Mouse (Mus musculus): ENCODE data around the gene Gm38392. TPM values are rescaled to one million over a fixed set of nuclear protein-coding genes. Genes with fewer than 3 reads are reported as not detected.

Gene Gm38392
- polyA plus RNA-seq, 1 experiment from 2014 or later, result 0.31 TPM

- no peak for ATAC-seq (replicated peaks; ENCODE audit: insufficient number of reproducible peaks, low FRiP score, low TSS enrichment)
- no peak overlapping the region for H3K27ac ChIP-seq (ENCODE audit: low read depth, low read length)
- WGBS (ENCODE audit: insufficient replicate concordance), result under 1% methylated on average over 8 of the region's 8 CpGs
- no peaks in the 10 kb centered on the region for H3K36me3 ChIP-seq (ENCODE audit: control insufficient read depth, insufficient read depth, low read length)
- no peak overlapping the region for H3K4me2 ChIP-seq
- peaks cover 99% of the 10 kb centered on the region for H3K27me3 ChIP-seq (ENCODE audit: control insufficient read depth, insufficient read depth, low read length)
- no peak overlapping the region for H3K4me3 ChIP-seq (ENCODE audit: low read depth, low read length)
- H3K9ac ChIP-seq (ENCODE audit: low read depth, low read length), result no peak overlapping the region
- H3K9me3 ChIP-seq (replicated peaks; ENCODE audit: control insufficient read depth, low read length), result no peaks in the 10 kb centered on the region
- H3K4me1 ChIP-seq (ENCODE audit: control insufficient read depth, insufficient read depth, low read length), result peaks cover 1% of the 10 kb centered on the region
Observed at GRCm38 (mm10) chr3:88205563-88206491, 81.2 kb downstream of the Gm38392 start.

GRCm38 (mm10) chr3:88205176-88205562 lies 81.8 kb downstream of the Gm38392 start:
- no peaks in the 10 kb centered on the region for H3K36me3 ChIP-seq (ENCODE audit: control insufficient read depth, insufficient read depth, low read length)
- H3K9ac ChIP-seq (ENCODE audit: low read depth, low read length), result no peak overlapping the region
- WGBS (ENCODE audit: insufficient replicate concordance), result 2% methylated on average over 4 of the region's 4 CpGs
- H3K4me2 ChIP-seq, result no peak overlapping the region
- no peak for ATAC-seq (replicated peaks; ENCODE audit: insufficient number of reproducible peaks, low FRiP score, low TSS enrichment)
- no peaks in the 10 kb centered on the region for H3K9me3 ChIP-seq (replicated peaks; ENCODE audit: control insufficient read depth, low read length)
- H3K4me3 ChIP-seq (ENCODE audit: low read depth, low read length), result no peak overlapping the region
- no peak overlapping the region for H3K27ac ChIP-seq (ENCODE audit: low read depth, low read length)
- H3K4me1 ChIP-seq (ENCODE audit: control insufficient read depth, insufficient read depth, low read length), result peaks cover 6% of the 10 kb centered on the region
- H3K27me3 ChIP-seq (ENCODE audit: control insufficient read depth, insufficient read depth, low read length), result peaks cover 99% of the 10 kb centered on the region

- Histone ChIP-seq H3K9me3 (replicated peaks; ENCODE audit: control insufficient read depth, low read length) (no peaks in the 10 kb centered on the region), H3K4me1 (ENCODE audit: control insufficient read depth, insufficient read depth, low read length) (peaks cover 6% of the 10 kb centered on the region), H3K36me3 (ENCODE audit: control insufficient read depth, insufficient read depth, low read length) (no peaks in the 10 kb centered on the region), H3K9ac (ENCODE audit: low read depth, low read length) (no peak overlapping the region), H3K27me3 (ENCODE audit: control insufficient read depth, insufficient read depth, low read length) (peaks cover 99% of the 10 kb centered on the region), H3K4me3 (ENCODE audit: low read depth, low read length) (no peak overlapping the region), H3K4me2 (no peak overlapping the region), H3K27ac (ENCODE audit: low read depth, low read length) (no peak overlapping the region)
- WGBS (ENCODE audit: insufficient replicate concordance), result 28% methylated on average over 1 of the region's 1 CpGs
- no peak for ATAC-seq (replicated peaks; ENCODE audit: insufficient number of reproducible peaks, low FRiP score, low TSS enrichment)
Observed at GRCm38 (mm10) chr3:88204751-88205150, 82.3 kb downstream of the Gm38392 start.

GRCm38 (mm10) chr3:88203999-88204700 lies 82.9 kb downstream of the Gm38392 start:
- no peak for ATAC-seq (replicated peaks; ENCODE audit: insufficient number of reproducible peaks, low FRiP score, low TSS enrichment)
- Histone ChIP-seq H3K36me3 (ENCODE audit: control insufficient read depth, insufficient read depth, low read length) (no peaks in the 10 kb centered on the region), H3K9ac (ENCODE audit: low read depth, low read length) (no peak overlapping the region), H3K27ac (ENCODE audit: low read depth, low read length) (no peak overlapping the region), H3K4me1 (ENCODE audit: control insufficient read depth, insufficient read depth, low read length) (peaks cover 6% of the 10 kb centered on the region), H3K9me3 (replicated peaks; ENCODE audit: control insufficient read depth, low read length) (no peaks in the 10 kb centered on the region), H3K4me2 (no peak overlapping the region), H3K4me3 (ENCODE audit: low read depth, low read length) (no peak overlapping the region), H3K27me3 (ENCODE audit: control insufficient read depth, insufficient read depth, low read length) (peaks cover 99% of the 10 kb centered on the region)
- 2% methylated on average over 7 of the region's 7 CpGs for WGBS (ENCODE audit: insufficient replicate concordance)

- ATAC-seq (replicated peaks; ENCODE audit: insufficient number of reproducible peaks, low FRiP score, low TSS enrichment), result no peak
- WGBS (ENCODE audit: insufficient replicate concordance), result 21% methylated on average over 5 of the region's 5 CpGs
- no peak overlapping the region for H3K27ac ChIP-seq (ENCODE audit: low read depth, low read length)
Observed at GRCm38 (mm10) chr3:88203456-88203855, 83.6 kb downstream of the Gm38392 start.

GRCm38 (mm10) chr3:88202986-88203385 lies 84.0 kb downstream of the Gm38392 start:
- no peak overlapping the region for H3K27ac ChIP-seq (ENCODE audit: low read depth, low read length)
- H3K4me3 ChIP-seq (ENCODE audit: low read depth, low read length), result no peak overlapping the region
- no peaks in the 10 kb centered on the region for H3K9me3 ChIP-seq (replicated peaks; ENCODE audit: control insufficient read depth, low read length)
- peaks cover 99% of the 10 kb centered on the region for H3K27me3 ChIP-seq (ENCODE audit: control insufficient read depth, insufficient read depth, low read length)
- no peak overlapping the region for H3K9ac ChIP-seq (ENCODE audit: low read depth, low read length)
- WGBS (ENCODE audit: insufficient replicate concordance), result 6% methylated on average over 6 of the region's 6 CpGs
- H3K36me3 ChIP-seq (ENCODE audit: control insufficient read depth, insufficient read depth, low read length), result no peaks in the 10 kb centered on the region
- no peak for ATAC-seq (replicated peaks; ENCODE audit: insufficient number of reproducible peaks, low FRiP score, low TSS enrichment)
- no peak overlapping the region for H3K4me2 ChIP-seq
- peaks cover 6% of the 10 kb centered on the region for H3K4me1 ChIP-seq (ENCODE audit: control insufficient read depth, insufficient read depth, low read length)

More at GRCm38 (mm10) chr3:88203456-88203855, 83.6 kb downstream of the Gm38392 start:
- Histone ChIP-seq H3K4me2 (no peak overlapping the region), H3K9ac (ENCODE audit: low read depth, low read length) (no peak overlapping the region), H3K4me1 (ENCODE audit: control insufficient read depth, insufficient read depth, low read length) (peaks cover 6% of the 10 kb centered on the region), H3K4me3 (ENCODE audit: low read depth, low read length) (no peak overlapping the region), H3K27me3 (ENCODE audit: control insufficient read depth, insufficient read depth, low read length) (peaks cover 99% of the 10 kb centered on the region), H3K9me3 (replicated peaks; ENCODE audit: control insufficient read depth, low read length) (no peaks in the 10 kb centered on the region), H3K36me3 (ENCODE audit: control insufficient read depth, insufficient read depth, low read length) (no peaks in the 10 kb centered on the region)

- Histone ChIP-seq H3K9me3 (replicated peaks; ENCODE audit: control insufficient read depth, low read length) (no peaks in the 10 kb centered on the region), H3K4me1 (ENCODE audit: control insufficient read depth, insufficient read depth, low read length) (peaks cover 6% of the 10 kb centered on the region), H3K4me2 (no peak overlapping the region), H3K27ac (ENCODE audit: low read depth, low read length) (no peak overlapping the region), H3K9ac (ENCODE audit: low read depth, low read length) (no peak overlapping the region), H3K36me3 (ENCODE audit: control insufficient read depth, insufficient read depth, low read length) (no peaks in the 10 kb centered on the region), H3K4me3 (ENCODE audit: low read depth, low read length) (no peak overlapping the region), H3K27me3 (ENCODE audit: control insufficient read depth, insufficient read depth, low read length) (peaks cover 99% of the 10 kb centered on the region)
- no peak for ATAC-seq (replicated peaks; ENCODE audit: insufficient number of reproducible peaks, low FRiP score, low TSS enrichment)
- 18% methylated on average over 5 of the region's 5 CpGs for WGBS (ENCODE audit: insufficient replicate concordance)
Observed at GRCm38 (mm10) chr3:88201640-88202039, 85.4 kb downstream of the Gm38392 start.

GRCm38 (mm10) chr3:88200972-88201330 lies 86.1 kb downstream of the Gm38392 start:
- no peaks in the 10 kb centered on the region for H3K36me3 ChIP-seq (ENCODE audit: control insufficient read depth, insufficient read depth, low read length)
- no peak for ATAC-seq (replicated peaks; ENCODE audit: insufficient number of reproducible peaks, low FRiP score, low TSS enrichment)
- peak overlapping the region; percentile 39 for H3K4me3 ChIP-seq (ENCODE audit: low read depth, low read length)
- peaks cover 97% of the 10 kb centered on the region for H3K27me3 ChIP-seq (ENCODE audit: control insufficient read depth, insufficient read depth, low read length)
- peak overlapping the region; percentile 60 for H3K4me2 ChIP-seq
- no peaks in the 10 kb centered on the region for H3K9me3 ChIP-seq (replicated peaks; ENCODE audit: control insufficient read depth, low read length)
- H3K4me1 ChIP-seq (ENCODE audit: control insufficient read depth, insufficient read depth, low read length), result peaks cover 6% of the 10 kb centered on the region
- under 1% methylated on average over 36 of the region's 37 CpGs for WGBS (ENCODE audit: insufficient replicate concordance)
- H3K27ac ChIP-seq (ENCODE audit: low read depth, low read length), result no peak overlapping the region
- no peak overlapping the region for H3K9ac ChIP-seq (ENCODE audit: low read depth, low read length)

Measured in heart, embryonic 11.5 days (tissue).